Mouse (Mus musculus) limb, embryonic 12.5 days (tissue): Measurements from ENCODE around the gene Rhbdf1. TPM values are rescaled to one million over a fixed set of nuclear protein-coding genes. Genes with fewer than 3 reads are reported as not detected.

Experiments
- polyA plus RNA-seq: library from polyadenylated mRNA; unstranded; fragments of >200 nt; fragmentation: Nextera tagmentation; extraction: Ambion mirVana; gene quantifications from 2 replicates; pipeline ENCODE4 v1.2.1, GENCODE M21; 2016

Rhbdf1 gene
- polyA plus RNA-seq, 1 experiment from 2014 or later: 39.8 TPM

Other genes with a start within 250 kb of the Rhbdf1 start
- gene Nsg2, start 221.8 kb downstream of the Rhbdf1 start, polyA plus RNA-seq: 6.7 and 7.2 TPM in 2 replicates
- gene Il9r, start 22.0 kb downstream of the Rhbdf1 start, polyA plus RNA-seq: 0.21 TPM in 1 of 2 replicates, not detected in the other
- gene Snrnp25, start 16.9 kb downstream of the Rhbdf1 start, polyA plus RNA-seq: 81.9 and 83.3 TPM in 2 replicates
- 42.4 and 44.6 TPM in 2 replicates for gene Mpg, start 4.2 kb upstream of the Rhbdf1 start, polyA plus RNA-seq
- 43.7 and 47.8 TPM in 2 replicates for gene Nprl3, start 45.4 kb upstream of the Rhbdf1 start, polyA plus RNA-seq
- gene Hba-x, start 54.1 kb upstream of the Rhbdf1 start, polyA plus RNA-seq: 1,526 and 1,620 TPM in 2 replicates
- gene Hba-a1, start 61.2 kb upstream of the Rhbdf1 start, polyA plus RNA-seq: 3,017 and 3,206 TPM in 2 replicates
- gene Hbq1b, start 64.7 kb upstream of the Rhbdf1 start, polyA plus RNA-seq: 3.5 and 3.9 TPM in 2 replicates
- gene Hba-a2, start 74.2 kb upstream of the Rhbdf1 start, polyA plus RNA-seq: 6,550 and 6,738 TPM in 2 replicates
- gene Hbq1a, start 77.8 kb upstream of the Rhbdf1 start, polyA plus RNA-seq: 0.90 TPM in 1 of 2 replicates, not detected in the other
- gene Sh3pxd2b, start 125.5 kb upstream of the Rhbdf1 start, polyA plus RNA-seq: 27.7 and 29.4 TPM in 2 replicates
- gene Ubtd2, start 233.1 kb upstream of the Rhbdf1 start, polyA plus RNA-seq: 88.8 and 94.4 TPM in 2 replicates